Mouse (Mus musculus): ENCODE measurements around the gene Triobp.

- TF ChIP-seq GATA1 (IDR thresholded peaks at IDR 0.05; ENCODE audit: low read length): no peak
- TF ChIP-seq TAL1 (IDR thresholded peaks at IDR 0.05; ENCODE audit: low read length): no peak
These were observed 83.3 kb downstream of the Triobp start for GRCm38 (mm10) chr15:79030551-79031435.

All from erythroblast, embryonic 14.5 days (primary cell).